Mouse (Mus musculus) lung, postnatal 14 days (tissue): ENCODE data around the gene Oas1c.
"Not testable (repeated sequence)": the region's sequence is repeated elsewhere in the genome, so short reads cannot be mapped to it uniquely, and the experiment has no call there.

ENCODE experiments used
- DNase-seq: peaks from one replicate; pipeline ENCODE4 v3.0.0; 2021

Oas1c gene

GRCm38 (mm10) chr5:120811951-120812819, at the start of gene Oas1c:
Gene Oas1c (minus strand): TSS chr5:120812514.
- peak; percentile 87 for DNase-seq

GRCm38 (mm10) chr5:120861121-120861520, 48.8 kb upstream of the Oas1c start, which contains the start of gene Oas1h:
Gene Oas1h (plus strand): TSS chr5:120861421.
- DNase-seq: no peak

DNA sequence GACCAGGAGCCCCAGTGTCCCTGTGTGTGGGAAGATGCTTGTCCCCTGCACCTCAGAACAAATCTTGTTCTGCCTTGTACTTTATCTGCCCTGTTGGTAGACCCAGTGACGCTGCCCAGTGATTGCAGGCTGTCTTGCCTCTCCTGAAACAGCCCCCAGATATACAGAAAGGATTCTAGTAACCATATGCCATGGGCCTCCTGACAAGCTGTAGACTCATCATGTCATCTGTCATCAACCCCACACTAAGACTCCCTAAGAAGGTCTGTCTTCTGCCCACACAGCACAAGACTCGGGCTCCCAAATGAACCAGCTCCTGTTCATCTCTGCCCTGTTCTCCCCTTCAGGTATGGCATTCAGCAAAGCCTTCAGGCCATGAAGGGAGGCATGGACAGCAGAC, 46.9 kb upstream of the Oas1c start:
- no peak for DNase-seq

DNA sequence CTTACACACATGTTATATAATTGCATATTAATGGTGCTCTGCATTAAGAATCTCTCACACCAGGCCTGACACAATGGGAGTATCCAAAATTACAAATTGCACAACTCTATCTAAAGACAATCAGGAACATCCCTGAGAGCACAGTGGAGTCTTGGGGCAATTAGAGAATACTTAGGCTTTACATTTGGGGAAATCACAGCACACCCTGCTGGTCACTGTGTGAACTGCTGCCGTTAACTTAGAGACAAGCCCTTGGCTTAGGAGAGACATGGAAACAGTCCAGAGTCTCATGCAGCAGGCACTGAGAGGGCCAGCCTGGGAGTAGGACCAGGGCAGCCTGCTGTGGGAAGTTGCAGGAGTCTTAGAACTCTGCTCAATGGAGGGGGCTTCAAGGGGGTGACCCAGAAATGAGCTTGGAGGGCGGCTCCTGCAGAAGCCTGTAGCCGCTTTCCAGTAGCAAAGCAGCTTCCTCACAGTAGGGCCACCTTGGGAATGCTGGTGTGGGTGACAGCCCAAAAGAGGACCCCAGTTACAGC, 37.4 kb upstream of the Oas1c start:
- DNase-seq: peak; percentile 49

DNA sequence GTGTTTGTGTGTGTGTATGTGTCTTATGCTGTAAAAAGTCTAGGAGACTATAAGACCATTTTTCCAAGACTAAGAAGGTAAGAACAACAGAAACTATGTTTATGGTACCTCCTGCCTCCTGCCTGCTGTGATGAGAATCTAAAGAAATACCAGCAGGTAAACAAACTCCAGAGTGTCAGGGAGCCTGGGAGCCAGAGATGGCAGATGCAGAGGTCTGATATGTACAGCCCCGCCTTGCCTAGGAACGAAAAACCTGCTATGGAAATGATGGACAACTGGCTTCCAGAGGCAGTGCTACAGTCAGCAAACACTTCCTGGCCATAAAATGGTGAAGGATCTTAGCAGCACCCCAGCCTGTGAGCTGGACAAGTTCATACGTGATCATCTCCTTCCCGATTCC, 34.8 kb upstream of the Oas1c start, which contains the start of gene Oas1f:
Gene Oas1f (plus strand): TSS at position 301 of the 400 bp plus-strand sequence.
- DNase-seq: no peak

DNA sequence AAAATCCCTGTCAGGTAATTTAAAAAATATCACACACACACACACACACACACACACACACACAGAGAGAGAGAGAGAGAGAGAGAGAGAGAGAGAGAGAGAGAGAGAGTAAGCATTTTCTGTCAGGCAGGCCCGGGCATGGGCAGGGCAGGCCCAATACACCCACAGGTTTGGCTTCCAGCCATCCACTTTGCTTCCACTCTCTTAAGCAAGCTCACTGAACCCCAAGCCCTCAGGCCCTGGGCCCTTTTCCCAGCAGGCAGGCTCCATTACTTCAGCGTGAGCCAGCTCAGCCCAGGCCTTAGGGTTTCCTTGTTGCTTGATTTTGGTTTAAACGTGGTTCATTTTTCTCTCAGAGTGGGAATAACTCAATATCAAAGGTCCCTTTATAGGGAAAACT, 32.4 kb upstream of the Oas1c start:
- peak; percentile 13 for DNase-seq

DNA sequence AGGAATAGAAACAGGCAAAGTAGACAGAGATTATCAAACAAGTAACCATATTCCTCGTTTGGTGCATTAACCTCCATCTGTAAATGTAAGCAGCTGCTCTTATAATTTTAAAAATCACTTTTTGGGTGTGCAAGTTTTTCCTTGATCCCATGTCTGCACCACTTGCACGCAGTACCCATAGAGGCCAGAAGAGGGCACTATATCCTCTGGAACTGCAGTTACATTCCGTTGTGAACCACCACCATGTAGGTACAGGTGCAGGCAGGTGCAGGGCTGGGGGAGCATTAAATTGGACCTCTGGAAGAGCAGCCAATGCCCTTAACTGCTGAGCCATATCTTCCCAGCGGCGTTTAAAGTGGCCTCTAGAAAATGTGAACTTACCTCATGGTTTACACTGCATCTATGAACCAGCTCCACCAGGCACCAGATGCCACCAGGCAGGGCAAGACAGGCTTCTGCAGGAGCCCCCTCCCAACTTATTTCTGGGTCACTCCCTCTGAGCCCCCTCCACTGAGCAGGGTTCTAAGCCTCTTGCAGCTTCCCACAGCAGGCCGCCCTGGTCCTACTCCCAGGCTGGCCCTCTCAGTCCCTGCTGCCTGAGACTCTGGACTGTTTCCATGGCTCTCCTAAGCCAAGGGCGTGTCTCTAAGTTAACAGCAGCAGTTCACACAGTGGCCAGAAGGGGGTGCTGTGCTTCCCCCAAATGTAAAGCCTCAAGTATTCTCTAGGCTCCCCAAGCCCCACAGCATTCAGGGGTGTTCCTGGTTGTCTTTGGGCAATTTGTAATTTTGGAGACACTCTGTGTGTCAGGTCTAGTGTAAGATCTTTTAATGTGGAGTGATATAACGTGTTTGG, 24.6 kb upstream of the Oas1c start:
- DNase-seq: peak; percentile 57

GRCm38 (mm10) chr5:120833335-120834280, 21.3 kb upstream of the Oas1c start:
- no peak for DNase-seq

GRCm38 (mm10) chr5:120831031-120831430, 18.7 kb upstream of the Oas1c start:
- DNase-seq: no peak

GRCm38 (mm10) chr5:120818999-120819398, 6.7 kb upstream of the Oas1c start:
- no peak for DNase-seq

GRCm38 (mm10) chr5:120815949-120816348, 3.6 kb upstream of the Oas1c start:
- DNase-seq: peak; percentile 42

- DNase-seq: no peak
Observed at GRCm38 (mm10) chr5:120813023-120813422, 709 bp upstream of the Oas1c start.

- no peak for DNase-seq
Observed at GRCm38 (mm10) chr5:120809171-120809570, 3.1 kb downstream of the Oas1c start.

DNA sequence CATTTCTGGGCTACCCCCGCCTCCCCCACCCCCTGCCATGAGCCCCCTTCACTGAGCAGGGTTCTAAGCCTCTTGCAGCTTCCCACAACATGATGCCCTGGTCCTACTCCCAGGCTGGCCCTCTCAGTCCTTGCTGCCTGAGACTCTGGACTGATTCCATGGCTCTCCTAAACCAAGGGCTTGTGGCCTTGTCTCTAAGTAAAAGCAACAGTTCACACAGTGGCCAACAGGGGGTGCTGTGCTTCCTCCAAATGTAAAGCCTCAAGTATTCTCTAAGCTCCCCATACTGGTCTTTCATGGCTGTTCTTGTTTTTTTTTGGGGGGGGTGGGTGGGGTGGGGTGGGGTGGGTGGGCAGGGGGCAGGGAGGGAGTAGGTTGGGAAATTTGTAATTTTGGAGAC, 5.9 kb downstream of the Oas1c start:
- DNase-seq: peak; percentile 59

DNA sequence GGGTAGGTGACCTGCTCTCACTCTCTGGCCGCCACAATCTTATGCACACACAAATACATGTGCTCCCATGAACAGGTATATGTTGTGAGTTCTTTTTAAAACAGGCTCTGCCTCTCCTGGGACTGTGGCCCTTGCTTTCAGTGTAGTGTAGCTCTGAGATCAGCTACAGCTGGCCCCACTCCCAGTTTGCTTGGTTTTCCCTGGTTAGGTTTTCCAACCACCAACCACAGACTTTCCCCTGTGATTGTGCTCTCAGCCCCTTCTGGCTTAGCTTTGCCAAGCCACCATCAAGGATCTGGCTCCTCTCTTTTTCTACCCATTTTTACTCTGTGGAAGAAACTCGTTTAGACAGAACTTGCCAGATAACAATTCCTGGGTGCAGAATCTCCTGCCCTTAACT, 8.7 kb downstream of the Oas1c start:
- no peak for DNase-seq

GRCm38 (mm10) chr5:120798943-120799342, 13.4 kb downstream of the Oas1c start:
- DNase-seq: not testable (repeated sequence)

- DNase-seq: not testable (repeated sequence)
Observed at GRCm38 (mm10) chr5:120798147-120798546, 14.2 kb downstream of the Oas1c start.

DNA sequence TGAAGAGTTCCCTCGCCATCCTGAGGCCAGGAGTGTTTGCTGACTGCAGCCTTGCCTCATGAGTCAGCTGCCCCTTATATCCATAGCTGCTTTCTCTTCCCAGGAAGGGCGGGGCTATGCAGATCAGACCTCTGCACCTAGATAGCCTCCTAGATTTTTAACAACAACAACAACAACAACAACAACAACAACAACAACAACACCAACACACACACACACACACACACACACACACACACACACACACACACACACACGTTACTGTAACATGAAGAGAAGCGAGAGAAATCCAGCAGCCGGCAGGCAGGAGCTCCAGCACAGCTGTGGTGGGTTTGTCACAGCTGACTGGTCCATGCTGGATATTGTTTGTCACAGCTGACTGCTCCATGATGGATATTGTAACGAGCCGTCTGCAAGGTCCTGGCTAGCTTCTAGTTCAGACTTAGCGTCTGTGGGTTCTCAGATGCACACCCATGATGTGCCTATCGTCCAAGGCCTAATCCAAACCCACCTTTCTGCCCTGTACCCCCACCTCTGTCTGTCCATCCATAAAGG, 16.8 kb downstream of the Oas1c start, which contains the start of gene Oas1e:
Gene Oas1e (minus strand): TSS at position 51 of the 555 bp plus-strand sequence.
- not testable (repeated sequence) for DNase-seq

- peak; percentile 66 for DNase-seq
Observed at GRCm38 (mm10) chr5:120793043-120793442, 19.3 kb downstream of the Oas1c start.

GRCm38 (mm10) chr5:120787042-120787441, 25.3 kb downstream of the Oas1c start:
- DNase-seq: no peak

DNA sequence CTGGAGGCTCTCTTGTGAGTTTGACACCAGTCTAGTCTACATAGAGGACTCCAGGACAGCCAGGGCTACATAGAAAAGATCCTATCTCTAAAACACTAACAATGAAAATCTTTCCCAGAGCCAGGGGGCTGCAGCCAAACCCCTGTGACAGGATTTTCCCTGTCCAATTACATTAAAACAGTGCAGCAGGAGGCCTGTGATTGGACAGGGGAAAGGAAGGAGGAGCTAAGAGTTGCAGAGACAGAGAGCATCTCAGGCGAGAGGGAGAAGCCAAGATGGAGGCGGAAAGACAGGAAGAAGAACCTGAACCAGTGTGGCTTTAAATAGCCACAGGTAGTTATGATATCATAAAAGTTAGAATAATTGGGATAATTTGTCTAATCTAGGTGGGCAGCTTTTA, 29.9 kb downstream of the Oas1c start:
- no peak for DNase-seq

GRCm38 (mm10) chr5:120781646-120782045, 30.7 kb downstream of the Oas1c start:
- no peak for DNase-seq
